Mouse (Mus musculus) myocyte (in vitro differentiated cells): ENCODE results near the gene Sco2.

Source experiments
- CEBPB ChIP-seq: IDR thresholded peaks from 2 replicates; pipeline ENCODE4 v1.6.1; 2011; ENCODE audit warnings: mild to moderate bottlenecking, moderate library complexity; ENCODE audit not compliant: poor library complexity, insufficient read depth, severe bottlenecking
- E2F4 ChIP-seq: IDR thresholded peaks from one replicate; pipeline ENCODE4 v1.6.1; 2011; ENCODE audit warnings: mild to moderate bottlenecking, control low read depth, moderate library complexity; ENCODE audit not compliant: insufficient read depth
- MAX ChIP-seq: IDR thresholded peaks from one replicate; pipeline ENCODE4 v1.6.1; 2011; ENCODE audit warnings: low read depth, mild to moderate bottlenecking, control low read depth
- MYOD1 ChIP-seq, 3 experiments: IDR thresholded peaks; one replicate each; pipeline ENCODE4 v1.6.1; 2011; ENCODE audit warnings: control low read depth in 2 of 3, low read depth in 2 of 3, mild to moderate bottlenecking in 2 of 3, moderate library complexity in 1 of 3; ENCODE audit not compliant: insufficient read length in 2 of 3, control insufficient read depth in 1 of 3
- POLR2A ChIP-seq: IDR thresholded peaks from one replicate; pipeline ENCODE4 v1.6.1; 2011; ENCODE audit warnings: low read depth, mild to moderate bottlenecking, control low read depth, moderate library complexity; ENCODE audit not compliant: insufficient read length
- POLR2AphosphoS2 ChIP-seq: IDR thresholded peaks from one replicate; pipeline ENCODE4 v1.6.1; 2011; ENCODE audit warnings: low read depth, control low read depth; ENCODE audit not compliant: insufficient read length
- SRF ChIP-seq: IDR thresholded peaks from one replicate; pipeline ENCODE4 v1.6.1; 2011; ENCODE audit warnings: low read depth; ENCODE audit not compliant: control insufficient read depth, insufficient read length
- TCF12 ChIP-seq: IDR thresholded peaks from one replicate; pipeline ENCODE4 v1.6.1; 2011; ENCODE audit warnings: mild to moderate bottlenecking, control low read depth; ENCODE audit not compliant: poor library complexity, insufficient read depth, severe bottlenecking
- USF1 ChIP-seq: IDR thresholded peaks from one replicate; pipeline ENCODE4 v1.6.1; 2011; ENCODE audit warnings: low read depth, mild to moderate bottlenecking, control low read depth, moderate library complexity

GRCm38 (mm10) chr15:89410118-89410517, 36.5 kb upstream of the Sco2 start, which contains the start of gene Syce3:
- TF ChIP-seq POLR2A (no peak), CEBPB (no peak), MYOD1 (IDR thresholded peaks at IDR 0.05; ENCODE audit: control insufficient read depth in 1 of 3, insufficient read length in 2 of 3, low read depth in 2 of 3) (no peak), E2F4 (no peak), SRF (no peak), MAX (no peak), POLR2AphosphoS2 (no peak), TCF12 (no peak), USF1 (no peak)
